Comparison of ENCODE assay signal across 8 mouse cellular contexts in genomic region chr10:117033785-117034184, GRCm38 (mm10). TPM values are rescaled to one million over a fixed set of nuclear protein-coding genes. Genes with fewer than 3 reads are reported as not detected.
A peak's percentile ranks its signal among the peaks of the same experiment; 100 is the strongest.
DNase-seq lines count a peak whose midpoint lies in the region; ATAC-seq lines count a peak whose summit lies in the region.

No protein-coding gene starts in this region.

- DNase-seq in 3T3-L1 (ENCODE audit: low read depth, low spot score): peak; percentile 91
- DNase-seq in R1 (ENCODE audit: low read depth, low spot score): peak; percentile 77
- peak; percentile 93 to 95 for DNase-seq in cerebellum, postnatal 10 days
- DNase-seq in gastrocnemius, postnatal 14 days: peak; percentile 85
- peak; percentile 92 for DNase-seq in kidney, adult 9 months
- peak; percentile 82 for DNase-seq in neural tube, embryonic 11.5 days (ENCODE audit: low spot score)
- DNase-seq in testis, postnatal 10 days (ENCODE audit: low spot score): peak; percentile 91

- peaks cover 12% of the 10 kb centered on the region for H3K4me1 ChIP-seq in limb, embryonic 12.5 days (replicated peaks)
- no peaks in the 10 kb centered on the region for H3K4me1 ChIP-seq in neural tube, embryonic 11.5 days (ENCODE audit: control insufficient read depth, insufficient read depth, low read length)

- no peak overlapping the region for H3K27ac ChIP-seq in limb, embryonic 12.5 days
- H3K27ac ChIP-seq in neural tube, embryonic 11.5 days (ENCODE audit: low read depth, low read length): no peak overlapping the region

- H3K27me3 ChIP-seq in limb, embryonic 12.5 days: no peaks in the 10 kb centered on the region
- H3K27me3 ChIP-seq in neural tube, embryonic 11.5 days (ENCODE audit: control insufficient read depth, insufficient read depth, low read length): no peaks in the 10 kb centered on the region

- ATAC-seq in limb, embryonic 12.5 days (ENCODE audit: insufficient number of reproducible peaks, insufficient read depth, low FRiP score, low TSS enrichment, low read depth): peak; percentile 44; the same call in 1 of the 2 replicates
- no peak for ATAC-seq in neural tube, embryonic 11.5 days (ENCODE audit: insufficient read depth, low FRiP score, low TSS enrichment)

- H3K9me3 ChIP-seq in limb, embryonic 12.5 days: no peaks in the 10 kb centered on the region
- no peaks in the 10 kb centered on the region for H3K9me3 ChIP-seq in neural tube, embryonic 11.5 days (ENCODE audit: control insufficient read depth, low read length)

- intact Hi-C loops in gastrocnemius, postnatal 14 days (cut with DNase I; ENCODE audit: low total_unique reads): no loop called here

- no peak overlapping the region for H3K4me3 ChIP-seq in limb, embryonic 12.5 days (replicated peaks)
- no peak overlapping the region for H3K4me3 ChIP-seq in neural tube, embryonic 11.5 days (ENCODE audit: low read depth, low read length)

- no peaks in the 10 kb centered on the region for H3K36me3 ChIP-seq in limb, embryonic 12.5 days
- no peaks in the 10 kb centered on the region for H3K36me3 ChIP-seq in neural tube, embryonic 11.5 days (ENCODE audit: control insufficient read depth, insufficient read depth, low read length)

- 22% methylated on average over 8 of the region's 8 CpGs for WGBS in limb, embryonic 12.5 days
- whole genome bisulfite sequencing in neural tube, embryonic 11.5 days: 32% methylated on average over 8 of the region's 8 CpGs

- H3K9ac ChIP-seq in limb, embryonic 12.5 days (replicated peaks): no peak overlapping the region
- no peak overlapping the region for H3K9ac ChIP-seq in neural tube, embryonic 11.5 days (ENCODE audit: low read length)

- no peak overlapping the region for H3K4me2 ChIP-seq in limb, embryonic 12.5 days
- no peak overlapping the region for H3K4me2 ChIP-seq in neural tube, embryonic 11.5 days (ENCODE audit: low read depth)

RNA-seq across cellular contexts. Expression of gene Lrrc10, which starts 11.4 kb away (rescaled TPM):
- total RNA-seq in gastrocnemius, postnatal 14 days (2021): not detected
- polyA plus RNA-seq in limb, embryonic 12.5 days (2016; fragmentation: Nextera tagmentation; extraction: Ambion mirVana): 0.19 TPM in 2 replicates
- not detected in 2 replicates for polyA plus RNA-seq in neural tube, embryonic 11.5 days (2014; fragmentation: Nextera tagmentation; extraction: Ambion mirVana)

RNA-seq across cellular contexts. Expression of gene Cct2, which starts 29.8 kb away (rescaled TPM):
- 100 to 1,000 TPM; 132 to 146 TPM for total RNA-seq in gastrocnemius, postnatal 14 days (2021)
- polyA plus RNA-seq in limb, embryonic 12.5 days (2016; fragmentation: Nextera tagmentation; extraction: Ambion mirVana): 272 and 279 TPM in 2 replicates
- 351 and 353 TPM in 2 replicates for polyA plus RNA-seq in neural tube, embryonic 11.5 days (2014; fragmentation: Nextera tagmentation; extraction: Ambion mirVana)

RNA-seq across cellular contexts. Expression of gene Best3, which starts 47.7 kb away (rescaled TPM):
- 10 to 100 TPM in 1 of 2 experiments, 1 to 10 TPM in 1; 9.2 to 11.7 TPM for total RNA-seq in gastrocnemius, postnatal 14 days (2021)
- polyA plus RNA-seq in limb, embryonic 12.5 days (2016; fragmentation: Nextera tagmentation; extraction: Ambion mirVana): 0.35 and 0.48 TPM in 2 replicates
- polyA plus RNA-seq in neural tube, embryonic 11.5 days (2014; fragmentation: Nextera tagmentation; extraction: Ambion mirVana): 0.34 and 0.50 TPM in 2 replicates
